Mouse (Mus musculus) limb, embryonic 14.5 days (tissue): Measurements from ENCODE around the gene Socs5. TPM values are rescaled to one million over a fixed set of nuclear protein-coding genes. Genes with fewer than 3 reads are reported as not detected.

Experiments
- ATAC-seq: fragments of 200-750 bp; cut with Nextera tagmentation; 2 replicates; pipeline ENCODE4 v1.8.0; 2017; ENCODE audit warnings: low read depth, moderate number of reproducible peaks, moderate TSS enrichment; ENCODE audit not compliant: low FRiP score
- DNase-seq: peaks from one replicate; pipeline ENCODE4 v3.0.0-alpha.2; 2015; ENCODE audit warnings: low spot score
- H3K27ac ChIP-seq: fragments of 300-500 bp; sonication (generic); replicated peaks from 2 replicates; pipeline ENCODE4 v1.5.1; 2014; ENCODE audit warnings: low read depth, mild to moderate bottlenecking, low read length, moderate library complexity, mixed read lengths
- H3K27me3 ChIP-seq: fragments of 300-500 bp; sonication (generic); 2 replicates; pipeline ENCODE4 v1.6.1; 2014; ENCODE audit warnings: low read length, mixed read lengths; ENCODE audit not compliant: control insufficient read depth, insufficient read depth
- H3K36me3 ChIP-seq: fragments of 300-500 bp; sonication (generic); 2 replicates; pipeline ENCODE4 v1.6.1; 2014; ENCODE audit warnings: mild to moderate bottlenecking, low read length, moderate library complexity, mixed read lengths; ENCODE audit not compliant: control insufficient read depth, insufficient read depth
- H3K4me1 ChIP-seq: fragments of 300-500 bp; sonication (generic); 2 replicates; pipeline ENCODE4 v1.6.1; 2014; ENCODE audit warnings: antibody characterized with exemption, low read length, mixed read lengths; ENCODE audit not compliant: control insufficient read depth, insufficient read depth
- H3K4me2 ChIP-seq: fragments of 300-500 bp; sonication (generic); replicated peaks from 2 replicates; pipeline ENCODE4 v1.6.1; 2014; ENCODE audit warnings: low read depth, mild to moderate bottlenecking, low read length, moderate library complexity; ENCODE audit not compliant: severe bottlenecking
- H3K4me3 ChIP-seq: fragments of 300-500 bp; sonication (generic); replicated peaks from 2 replicates; pipeline ENCODE4 v1.5.1; 2014; ENCODE audit warnings: low read length
- H3K9ac ChIP-seq: fragments of 300-500 bp; sonication (generic); 2 replicates; pipeline ENCODE4 v1.6.1; 2014; ENCODE audit warnings: mild to moderate bottlenecking, low read depth, low read length, moderate library complexity; ENCODE audit not compliant: severe bottlenecking
- H3K9me3 ChIP-seq: fragments of 300-500 bp; sonication (generic); 2 replicates; pipeline ENCODE4 v1.6.1; 2016; ENCODE audit warnings: low read length; ENCODE audit not compliant: control insufficient read depth
- POLR2A ChIP-seq: fragments of 200-500 bp; IDR thresholded peaks from 2 replicates; pipeline ENCODE4 v1.8.0; 2012; ENCODE audit warnings: inconsistent platforms, mild to moderate bottlenecking, moderate library complexity, borderline replicate concordance; ENCODE audit not compliant: insufficient read depth, insufficient read length; ENCODE audit errors: extremely low read depth
- WGBS: fragments of 180-500 bp; shearing (Covaris S2); extraction: QIAGEN DNeasy Blood & Tissue Kit; methylation state at CpG from one replicate; pipeline ENCODE4 v1.1.7; 2014; 5-methylcytosine and 5-hydroxymethylcytosine counted together
- polyA plus RNA-seq, 2 experiments: library from polyadenylated mRNA; depleted of rRNA in 1 of 2; stranded (reverse) in 1 of 2; unstranded in 1 of 2; fragments of >200 nt; fragmentation: Nextera tagmentation in 1 of 2; extraction: Ambion mirVana in 1 of 2; gene quantifications; 2 replicates each; pipeline versions ENCODE4 v1.2.1 to v1.2.3; 2012 to 2014

Socs5 gene
- polyA plus RNA-seq, 2 experiments, result 18.4 to 21.2 TPM

- 43% methylated on average over 13 of the region's 13 CpGs for WGBS
- peak overlapping the region; percentile 80 for H3K9ac ChIP-seq
- no peaks in the 10 kb centered on the region for H3K27me3 ChIP-seq
- H3K9me3 ChIP-seq, result no peaks in the 10 kb centered on the region
- no peak for TF ChIP-seq POLR2A
- peak overlapping the region; percentile 71 for H3K4me2 ChIP-seq
- DNase-seq (no peak), ATAC-seq (no peak)
- H3K36me3 ChIP-seq, result no peaks in the 10 kb centered on the region
- H3K4me3 ChIP-seq, result peak overlapping the region; percentile 74
- H3K4me1 ChIP-seq, result peaks cover 13% of the 10 kb centered on the region
- no peak overlapping the region for H3K27ac ChIP-seq
Observed at GRCm38 (mm10) chr17:87108507-87109292, 1.2 kb downstream of the Socs5 start.

DNA sequence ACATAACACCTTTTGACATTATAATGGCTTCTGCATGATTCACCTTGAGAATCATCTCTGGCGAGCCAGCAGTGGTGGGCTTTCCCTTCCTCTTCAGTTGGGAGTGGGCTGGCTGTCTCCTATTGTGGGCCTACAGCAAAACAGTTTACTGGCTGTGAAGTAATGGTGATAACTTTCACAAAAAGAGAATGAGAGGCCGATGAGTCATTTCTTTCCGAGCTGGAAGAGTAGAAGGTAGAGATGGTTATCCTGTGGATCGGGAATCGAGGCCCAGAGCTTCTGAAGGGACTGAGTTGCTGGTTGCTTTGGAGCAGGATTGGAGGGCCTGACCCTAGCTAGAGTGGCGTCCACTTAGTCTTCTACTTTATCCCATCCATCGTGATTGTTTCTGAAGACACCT is 2.0 kb downstream of the Socs5 start:
- Histone ChIP-seq H3K27ac (no peak overlapping the region), H3K36me3 (no peaks in the 10 kb centered on the region), H3K27me3 (no peaks in the 10 kb centered on the region), H3K9ac (no peak overlapping the region), H3K9me3 (no peaks in the 10 kb centered on the region), H3K4me1 (peaks cover 13% of the 10 kb centered on the region), H3K4me2 (no peak overlapping the region), H3K4me3 (no peak overlapping the region)
- no peak for ATAC-seq
- WGBS, result 85% methylated on average over 7 of the region's 7 CpGs
- TF ChIP-seq POLR2A, result no peak
- no peak for DNase-seq

DNA sequence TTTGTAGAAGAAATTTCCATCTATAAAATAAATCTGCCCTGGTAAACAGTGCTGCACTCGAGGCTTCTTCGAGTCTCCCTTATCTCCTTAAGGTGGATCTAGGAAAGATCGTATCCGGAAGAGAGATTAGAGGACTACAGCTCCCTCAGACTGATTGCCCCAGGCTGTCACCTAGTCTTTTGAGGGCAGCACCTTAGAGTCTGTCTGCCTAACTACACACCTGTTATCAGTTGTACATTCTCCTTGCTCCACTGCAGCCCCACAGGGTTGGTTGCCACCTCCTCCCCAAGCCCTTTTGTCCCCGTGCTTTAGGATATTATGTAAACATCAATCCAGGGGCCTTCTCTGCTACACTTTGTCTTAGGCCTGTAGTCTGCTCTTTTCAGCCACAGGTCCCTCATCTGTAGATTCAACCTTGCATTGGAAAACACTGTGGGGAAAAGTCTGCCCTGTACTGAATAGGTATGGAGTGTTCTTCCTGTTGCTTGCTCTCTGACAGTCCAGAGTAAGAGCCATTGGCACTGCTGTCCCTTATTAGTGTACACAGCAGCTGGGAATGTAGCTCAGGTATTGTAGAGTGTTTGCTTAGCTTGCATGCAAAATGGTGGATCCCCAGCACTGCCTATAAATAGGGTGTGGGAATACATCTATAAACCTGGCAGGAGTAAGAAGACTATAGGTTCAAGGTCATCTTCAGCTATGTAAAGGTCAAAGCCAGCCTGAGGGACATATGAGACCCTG is 5.5 kb downstream of the Socs5 start:
- Histone ChIP-seq H3K9me3 (no peaks in the 10 kb centered on the region), H3K27me3 (no peaks in the 10 kb centered on the region), H3K4me3 (no peak overlapping the region), H3K4me2 (no peak overlapping the region), H3K27ac (no peak overlapping the region), H3K9ac (no peak overlapping the region), H3K36me3 (no peaks in the 10 kb centered on the region), H3K4me1 (peaks cover 20% of the 10 kb centered on the region)
- DNase-seq (no peak), ATAC-seq (no peak)
- no peak for TF ChIP-seq POLR2A
- WGBS, result 69% methylated on average over 5 of the region's 5 CpGs

DNA sequence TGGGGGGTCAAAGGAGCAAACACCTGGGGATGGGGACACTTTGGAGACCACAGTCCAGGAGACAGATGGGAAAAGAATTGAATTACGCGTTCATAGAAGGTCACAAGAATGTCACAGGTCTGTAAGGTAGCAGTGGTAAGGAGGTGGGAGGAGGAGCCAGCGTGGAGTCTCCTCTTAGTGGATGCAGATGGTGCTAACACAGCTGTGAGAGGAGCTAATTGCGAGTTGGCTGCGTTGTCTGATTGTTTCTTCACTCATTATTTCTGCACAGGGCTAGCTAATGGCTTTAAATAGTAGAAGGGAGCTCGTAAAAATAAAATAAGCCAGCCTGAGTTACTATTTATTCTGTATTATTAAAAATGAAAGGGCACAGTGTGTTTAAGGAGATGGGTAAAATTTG is 8.1 kb downstream of the Socs5 start:
- WGBS, result 31% methylated on average over 6 of the region's 6 CpGs

DNA sequence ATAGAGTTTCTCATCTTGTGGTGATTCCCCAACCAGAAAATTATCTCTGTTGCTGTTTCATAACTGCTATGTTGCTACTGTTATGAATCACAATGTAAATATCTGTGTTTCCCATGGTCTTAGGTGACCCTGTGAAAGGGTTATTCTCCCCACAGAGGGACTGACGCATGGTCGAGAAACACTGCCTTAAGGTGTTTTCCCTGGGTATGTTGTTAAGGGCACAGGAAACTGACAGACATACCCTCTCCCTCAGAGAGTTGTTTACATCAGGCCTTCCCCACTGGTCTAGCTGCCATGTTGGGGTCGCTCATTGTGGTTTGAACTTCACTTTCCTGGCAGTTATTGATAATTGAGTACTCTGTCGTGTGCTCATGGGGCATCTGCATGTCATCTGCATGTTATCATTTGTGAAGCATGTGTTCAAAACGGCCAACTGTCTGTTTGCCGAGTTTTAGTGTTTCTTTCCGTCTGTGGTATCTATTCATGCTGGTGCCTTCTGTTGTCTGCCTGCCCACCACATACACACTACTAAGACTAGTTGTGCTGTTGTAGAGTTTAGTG is 11.6 kb downstream of the Socs5 start:
- Histone ChIP-seq H3K9me3 (no peaks in the 10 kb centered on the region), H3K4me3 (no peak overlapping the region), H3K9ac (no peak overlapping the region), H3K4me1 (peaks cover 7% of the 10 kb centered on the region), H3K27ac (no peak overlapping the region), H3K27me3 (no peaks in the 10 kb centered on the region), H3K36me3 (peaks cover 8% of the 10 kb centered on the region; the same call in 1 of the 2 replicates), H3K4me2 (no peak overlapping the region)
- ATAC-seq (no peak), DNase-seq (no peak)
- no peak for TF ChIP-seq POLR2A
- WGBS, result 82% methylated on average over 7 of the region's 7 CpGs

More for the DNA sequence above, 8.1 kb downstream of the Socs5 start:
- Histone ChIP-seq H3K4me2 (no peak overlapping the region), H3K27ac (no peak overlapping the region), H3K9ac (no peak overlapping the region), H3K4me3 (no peak overlapping the region), H3K36me3 (no peaks in the 10 kb centered on the region), H3K4me1 (peaks cover 7% of the 10 kb centered on the region), H3K9me3 (no peaks in the 10 kb centered on the region), H3K27me3 (no peaks in the 10 kb centered on the region)
- DNase-seq (no peak), ATAC-seq (no peak)
- no peak for TF ChIP-seq POLR2A
